Mouse (Mus musculus): ENCODE data around the gene Fam221b. TPM values are rescaled to one million over a fixed set of nuclear protein-coding genes. Genes with fewer than 3 reads are reported as not detected.
A peak's percentile ranks its signal among the peaks of the same experiment; 100 is the strongest.

The Fam221b gene
- polyA plus RNA-seq, 1 experiment from 2014 or later: 2.6 TPM

DNA sequence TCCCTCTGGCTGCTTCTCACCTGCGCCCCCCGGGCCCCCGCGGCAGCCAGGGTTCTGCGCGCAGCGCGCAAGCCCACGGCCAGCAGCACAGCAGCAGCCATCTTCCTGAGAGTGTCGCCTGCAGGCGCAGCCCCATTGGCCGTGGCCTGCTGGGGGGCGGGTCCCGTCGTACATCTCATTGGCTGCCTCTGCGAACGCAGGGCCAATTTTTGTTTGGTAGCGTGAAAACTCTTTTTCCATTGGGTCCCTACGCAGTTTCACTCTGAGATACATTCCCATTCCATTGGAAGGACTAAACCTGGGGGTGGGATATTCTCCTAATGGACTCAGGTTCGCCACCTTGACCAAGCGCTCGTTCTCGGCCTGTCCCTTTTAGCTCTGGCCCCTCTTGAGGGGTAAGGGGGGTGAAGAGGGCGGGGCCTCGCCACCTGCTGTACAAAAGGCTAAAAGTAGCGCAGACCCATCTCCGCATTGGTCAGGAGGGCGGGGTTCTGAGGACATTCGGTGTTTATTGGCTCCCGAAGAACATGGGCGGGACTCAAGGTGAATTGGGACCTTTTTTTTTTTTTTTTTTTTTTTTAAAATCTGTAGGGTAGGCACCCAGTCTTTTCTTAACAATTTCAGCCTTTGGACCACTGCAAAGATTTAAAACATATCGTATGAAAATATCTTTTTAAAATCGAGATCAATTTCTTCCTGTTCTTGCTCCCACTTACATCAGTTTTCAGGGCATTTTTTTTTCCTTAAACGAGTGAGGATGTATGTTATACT, 12.4 kb downstream of the Fam221b start, which contains the start of gene Hint2:
Hint2 (minus strand) TSS at position 128 of the 771 bp plus-strand sequence.
- Histone ChIP-seq H3K27ac (replicated peaks) (peak within 1 kb of the TSS; percentile 90), H3K4me2 (peak within 1 kb of the TSS; percentile 91), H3K4me1 (peaks cover 31% of the 10 kb centered on the region), H3K27me3 (replicated peaks) (peaks cover 28% of the 10 kb centered on the region), H3K4me3 (peak within 1 kb of the TSS; percentile 70), H3K9me3 (no peaks in the 10 kb centered on the region), H3K9ac (peak within 1 kb of the TSS; percentile 89), H3K36me3 (peaks cover 4% of the 10 kb centered on the region; the same call in 1 of the 2 replicates)
- peak; percentile 89 for ATAC-seq (ENCODE audit: extremely low read depth, insufficient number of reproducible peaks, low FRiP score, low TSS enrichment)
- 2% methylated on average over 34 of the region's 34 CpGs for WGBS

DNA sequence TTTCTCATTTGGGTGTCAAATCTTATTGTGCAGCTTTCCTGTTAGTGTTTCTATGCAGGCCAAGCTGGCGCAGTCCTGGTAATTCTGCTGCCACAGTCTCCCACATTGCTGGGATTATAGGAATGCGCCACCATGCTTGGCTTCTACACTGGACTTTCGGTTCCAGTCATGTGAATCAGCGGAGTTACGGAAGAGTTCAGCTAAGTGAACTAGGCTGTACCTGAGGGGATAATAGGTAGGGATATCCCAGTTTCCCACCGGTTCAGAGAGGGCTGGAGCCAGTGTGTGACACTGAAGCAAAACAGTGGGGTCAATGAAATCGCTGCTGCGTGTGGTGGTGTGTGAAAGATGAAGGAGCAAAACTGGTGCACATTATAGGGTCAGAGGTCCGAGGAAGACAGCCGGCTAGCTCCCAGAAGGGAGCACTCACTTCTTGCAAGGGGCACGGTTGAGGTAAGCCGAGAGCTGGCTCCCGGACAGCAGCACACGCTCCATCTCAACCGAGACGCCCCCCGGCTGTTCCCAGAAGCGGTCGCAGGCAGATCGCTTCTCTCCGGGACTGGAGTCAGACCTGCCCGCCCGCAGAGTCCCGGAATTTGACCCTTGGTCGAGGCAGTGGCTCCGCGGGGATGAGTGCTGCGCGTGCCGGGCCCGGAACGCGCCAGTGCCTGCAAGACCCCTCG, 13.1 kb downstream of the Fam221b start:
- WGBS: 6% methylated on average over 34 of the region's 34 CpGs

DNA sequence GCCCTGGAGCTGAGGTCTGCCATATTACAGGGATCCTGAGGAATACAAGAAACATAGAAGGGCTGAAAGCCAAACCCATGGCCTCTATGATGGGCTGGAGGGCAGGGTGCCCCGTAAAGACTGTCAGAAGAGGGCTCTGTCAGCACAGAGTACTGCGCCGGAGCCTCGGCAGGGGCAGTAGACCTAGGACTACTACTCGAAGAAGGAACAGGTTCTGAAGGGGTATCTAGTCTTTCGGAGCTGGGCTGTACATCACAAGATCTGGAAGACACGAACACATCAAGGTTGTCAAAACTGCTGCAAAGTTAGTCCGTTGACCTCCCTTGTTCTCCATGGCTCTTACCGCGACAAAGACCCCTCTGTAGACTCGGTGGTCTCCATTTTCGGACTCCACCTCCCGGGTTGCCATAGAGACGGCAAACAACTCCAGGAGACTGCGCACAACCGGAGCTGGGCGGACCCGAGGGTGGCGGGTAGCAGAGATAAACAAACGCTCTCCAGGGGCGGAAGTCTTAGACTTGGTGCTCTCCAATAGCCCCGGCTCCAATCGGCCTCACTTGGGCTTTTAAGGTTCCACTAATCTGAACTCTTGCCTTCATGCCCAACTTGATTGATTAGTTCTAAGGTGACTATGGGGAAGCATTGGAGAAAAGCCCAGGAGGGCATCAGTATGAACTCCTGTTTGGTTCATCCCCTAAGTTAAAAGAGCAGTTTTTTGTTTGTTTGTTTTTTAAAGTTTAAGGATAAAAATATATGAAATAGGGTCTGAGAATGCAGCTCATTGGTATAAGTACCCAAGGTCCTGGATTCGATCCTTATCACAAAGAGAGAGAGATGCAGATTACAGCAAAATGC, 15.6 kb downstream of the Fam221b start, which contains the start of gene Spag8:
Spag8 (minus strand) TSS at position 434 of the 855 bp plus-strand sequence.
- peaks cover 30% of the 10 kb centered on the region for H3K36me3 ChIP-seq
- 16% methylated on average over 24 of the region's 24 CpGs for WGBS
- peaks cover 23% of the 10 kb centered on the region for H3K4me1 ChIP-seq
- H3K27ac ChIP-seq (replicated peaks): no peak within 1 kb of the TSS
- H3K4me2 ChIP-seq: peak within 1 kb of the TSS; percentile 65
- peaks cover 10% of the 10 kb centered on the region for H3K9me3 ChIP-seq
- H3K9ac ChIP-seq: peak within 1 kb of the TSS; percentile 12; the same call in 1 of the 2 replicates
- no peak for ATAC-seq (ENCODE audit: extremely low read depth, insufficient number of reproducible peaks, low FRiP score, low TSS enrichment)
- H3K4me3 ChIP-seq: peak within 1 kb of the TSS; percentile 42
- H3K27me3 ChIP-seq (replicated peaks): no peaks in the 10 kb centered on the region

More for the DNA sequence above, 13.1 kb downstream of the Fam221b start:
- Histone ChIP-seq H3K4me2 (peak overlapping the region; percentile 91), H3K27me3 (replicated peaks) (peaks cover 21% of the 10 kb centered on the region), H3K4me3 (peak overlapping the region; percentile 70), H3K9ac (peak overlapping the region; percentile 89), H3K9me3 (no peaks in the 10 kb centered on the region), H3K27ac (replicated peaks) (peak overlapping the region; percentile 90), H3K4me1 (peaks cover 24% of the 10 kb centered on the region), H3K36me3 (peaks cover 7% of the 10 kb centered on the region)
- no peak; the same call in 1 of the 2 replicates for ATAC-seq (ENCODE audit: extremely low read depth, insufficient number of reproducible peaks, low FRiP score, low TSS enrichment)

DNA sequence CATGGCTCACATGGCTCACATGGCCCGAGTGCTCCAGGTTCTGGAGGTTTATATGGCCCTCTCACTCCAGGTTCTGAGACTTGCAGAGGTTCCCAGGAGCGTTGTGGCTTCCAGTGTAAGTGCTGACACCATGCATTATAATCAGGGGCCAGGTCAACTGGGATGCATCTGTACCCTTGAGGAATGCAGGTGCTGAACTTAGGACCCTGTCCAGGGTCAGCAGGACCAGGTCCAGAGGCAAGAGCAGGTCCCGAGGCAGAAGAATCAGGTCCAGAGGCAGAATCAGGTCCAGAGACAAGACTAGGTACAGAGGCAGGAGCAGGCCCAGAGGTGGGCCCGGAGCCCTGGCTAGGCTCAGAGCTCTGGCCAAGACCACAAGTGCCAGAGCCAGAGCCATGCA, 16.2 kb downstream of the Fam221b start:
- Histone ChIP-seq H3K4me1 (peaks cover 23% of the 10 kb centered on the region), H3K4me3 (peak overlapping the region; percentile 42; the same call in 1 of the 2 replicates), H3K27ac (replicated peaks) (no peak overlapping the region), H3K4me2 (peak overlapping the region; percentile 65; the same call in 1 of the 2 replicates), H3K27me3 (replicated peaks) (no peaks in the 10 kb centered on the region), H3K9me3 (peaks cover 10% of the 10 kb centered on the region), H3K9ac (no peak overlapping the region), H3K36me3 (peaks cover 34% of the 10 kb centered on the region)
- no peak for ATAC-seq (ENCODE audit: extremely low read depth, insufficient number of reproducible peaks, low FRiP score, low TSS enrichment)
- WGBS: 81% methylated on average over 4 of the region's 4 CpGs

DNA sequence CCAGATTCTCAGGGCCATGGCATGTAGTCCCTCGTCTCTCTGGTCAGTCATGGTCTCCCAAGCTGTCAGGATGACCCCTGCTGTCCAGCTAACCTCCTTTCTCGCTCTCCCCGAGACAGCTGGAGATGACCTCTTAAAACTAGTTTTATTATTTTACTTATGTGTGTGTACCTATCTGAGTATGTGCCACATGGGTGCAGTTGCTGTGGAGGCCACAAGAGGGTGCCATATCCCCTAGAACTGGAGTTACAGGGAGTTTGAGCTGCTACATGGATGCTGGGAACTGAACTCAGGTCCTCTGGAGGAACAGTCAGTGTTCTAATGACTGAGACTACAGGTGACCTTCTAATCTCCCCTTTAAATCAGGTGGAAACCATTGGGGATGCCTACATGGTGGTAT, 19.2 kb downstream of the Fam221b start:
- H3K27ac ChIP-seq (replicated peaks): no peak overlapping the region
- no peak overlapping the region for H3K4me2 ChIP-seq
- ATAC-seq (ENCODE audit: extremely low read depth, insufficient number of reproducible peaks, low FRiP score, low TSS enrichment): no peak
- H3K9ac ChIP-seq: no peak overlapping the region
- H3K27me3 ChIP-seq (replicated peaks): no peaks in the 10 kb centered on the region
- no peak overlapping the region for H3K4me3 ChIP-seq
- H3K4me1 ChIP-seq: peaks cover 12% of the 10 kb centered on the region
- peaks cover 10% of the 10 kb centered on the region for H3K9me3 ChIP-seq
- peaks cover 57% of the 10 kb centered on the region for H3K36me3 ChIP-seq
- WGBS: 91% methylated on average over 3 of the region's 3 CpGs

DNA sequence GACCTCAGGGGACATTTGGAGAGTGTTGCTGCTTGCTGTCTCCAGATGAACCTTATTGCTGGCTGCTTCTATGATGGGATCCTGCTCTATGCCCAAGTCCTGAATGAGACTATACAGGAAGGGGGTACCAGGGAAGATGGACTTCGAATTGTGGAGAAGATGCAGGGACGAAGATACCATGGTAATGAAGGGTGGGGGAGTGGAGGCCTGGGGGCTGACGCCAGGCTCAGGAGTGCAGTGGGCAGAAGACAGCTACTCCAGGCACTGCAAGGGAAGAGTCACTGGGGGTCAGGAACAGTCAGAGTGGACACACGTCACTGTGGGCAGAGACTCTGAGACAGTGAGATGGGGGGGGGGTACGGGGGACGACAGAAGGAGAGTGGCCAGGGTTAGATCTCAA, 28.5 kb downstream of the Fam221b start:
- Histone ChIP-seq H3K27ac (replicated peaks) (no peak overlapping the region), H3K4me2 (no peak overlapping the region), H3K9ac (no peak overlapping the region), H3K4me1 (peaks cover 8% of the 10 kb centered on the region), H3K36me3 (peaks cover 22% of the 10 kb centered on the region), H3K27me3 (replicated peaks) (no peaks in the 10 kb centered on the region), H3K9me3 (no peaks in the 10 kb centered on the region), H3K4me3 (no peak overlapping the region)
- no peak for ATAC-seq (ENCODE audit: extremely low read depth, insufficient number of reproducible peaks, low FRiP score, low TSS enrichment)
- WGBS: 71% methylated on average over 6 of the region's 6 CpGs

DNA sequence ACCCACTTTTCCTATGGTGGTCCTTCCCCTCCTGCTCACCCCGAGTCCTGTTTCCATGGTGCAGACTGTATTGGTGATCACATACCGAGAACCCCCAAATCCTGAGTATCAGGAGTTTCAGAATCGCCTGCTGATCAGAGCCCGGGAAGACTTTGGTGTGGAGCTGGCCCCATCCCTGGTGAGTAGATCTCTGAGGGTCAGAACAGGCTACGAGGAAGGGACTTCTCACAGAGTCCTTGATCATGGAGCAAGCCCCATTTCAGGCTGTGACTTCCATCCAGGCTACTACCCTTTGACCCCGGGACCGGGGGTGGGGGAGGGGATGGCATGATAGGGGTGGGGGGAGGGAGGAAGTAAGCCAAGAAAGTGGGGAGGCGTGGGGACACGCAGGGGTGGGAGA, 28.9 kb downstream of the Fam221b start:
- Histone ChIP-seq H3K4me2 (no peak overlapping the region), H3K9me3 (no peaks in the 10 kb centered on the region), H3K9ac (no peak overlapping the region), H3K27me3 (replicated peaks) (no peaks in the 10 kb centered on the region), H3K27ac (replicated peaks) (no peak overlapping the region), H3K4me3 (no peak overlapping the region), H3K36me3 (peaks cover 18% of the 10 kb centered on the region), H3K4me1 (peaks cover 12% of the 10 kb centered on the region)
- 63% methylated on average over 9 of the region's 9 CpGs for WGBS
- ATAC-seq (ENCODE audit: extremely low read depth, insufficient number of reproducible peaks, low FRiP score, low TSS enrichment): no peak

DNA sequence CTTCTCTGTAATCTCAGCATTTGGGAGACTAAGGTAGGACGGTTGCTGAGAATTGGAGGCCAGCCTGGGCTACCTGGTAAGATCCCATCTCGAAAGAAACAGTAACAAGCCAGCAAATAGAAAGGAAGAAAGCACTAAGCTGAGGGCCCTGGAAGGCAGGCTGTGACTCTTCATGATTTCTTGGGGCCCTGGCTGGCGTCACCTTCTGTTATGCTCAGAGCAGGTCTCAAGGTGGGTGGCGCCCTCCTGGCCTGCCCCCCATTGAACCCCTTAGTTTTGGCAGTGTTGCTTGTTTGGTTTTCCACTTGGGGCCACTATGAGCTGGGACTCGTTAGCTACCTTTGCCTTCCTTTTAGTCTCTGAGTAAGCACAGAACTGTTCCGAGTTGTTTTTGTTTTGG, 32.2 kb downstream of the Fam221b start:
- WGBS: 75% methylated on average over 6 of the region's 6 CpGs
- peaks cover 43% of the 10 kb centered on the region for H3K4me1 ChIP-seq
- H3K27me3 ChIP-seq (replicated peaks): peaks cover 10% of the 10 kb centered on the region; the same call in 1 of the 2 replicates
- no peak overlapping the region for H3K4me2 ChIP-seq
- H3K9ac ChIP-seq: no peak overlapping the region
- H3K27ac ChIP-seq (replicated peaks): no peak overlapping the region
- no peak overlapping the region for H3K4me3 ChIP-seq
- ATAC-seq (ENCODE audit: extremely low read depth, insufficient number of reproducible peaks, low FRiP score, low TSS enrichment): no peak
- H3K36me3 ChIP-seq: no peaks in the 10 kb centered on the region
- no peaks in the 10 kb centered on the region for H3K9me3 ChIP-seq

DNA sequence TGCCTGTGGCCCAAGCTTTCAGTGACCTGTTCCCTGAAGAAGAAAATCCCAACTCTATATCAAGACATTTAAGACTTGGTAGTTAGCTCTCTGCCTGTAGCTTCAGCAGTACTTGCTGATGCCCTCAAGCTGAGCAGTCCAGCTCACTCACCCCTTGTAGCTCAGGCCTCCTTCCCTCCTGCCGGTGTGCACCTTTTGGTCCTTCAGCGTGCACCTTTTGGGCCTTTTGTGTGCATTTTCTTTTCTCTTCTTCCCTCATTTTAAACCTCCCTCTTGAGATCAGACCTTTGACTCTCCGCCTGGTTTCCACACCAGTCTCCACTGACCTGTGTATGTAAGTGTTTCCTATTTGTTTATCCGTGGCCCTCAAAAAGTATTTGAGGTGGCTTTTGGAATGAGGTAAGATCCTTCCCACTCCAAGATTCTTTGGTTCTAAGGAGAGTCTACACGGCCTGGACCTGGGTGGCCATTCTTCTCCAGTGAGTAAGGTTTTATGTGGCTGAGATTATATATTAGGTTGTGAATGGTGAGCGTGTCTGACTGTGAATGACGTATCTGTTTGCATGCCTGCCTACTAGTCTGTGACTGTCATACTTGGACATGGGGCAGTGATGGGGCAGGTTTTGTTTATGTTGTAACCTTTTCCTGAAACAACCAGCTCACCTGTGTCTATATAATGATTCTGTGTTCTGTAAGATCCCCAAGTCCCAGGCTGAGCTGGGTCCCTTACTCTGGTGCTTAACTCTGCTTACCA, 34.1 kb downstream of the Fam221b start:
- Histone ChIP-seq H3K9me3 (no peaks in the 10 kb centered on the region), H3K27me3 (replicated peaks) (peaks cover 10% of the 10 kb centered on the region; the same call in 1 of the 2 replicates), H3K9ac (no peak overlapping the region), H3K4me3 (no peak overlapping the region), H3K4me2 (peak overlapping the region; percentile 16; the same call in 1 of the 2 replicates), H3K4me1 (peaks cover 55% of the 10 kb centered on the region), H3K27ac (replicated peaks) (no peak overlapping the region), H3K36me3 (no peaks in the 10 kb centered on the region)
- no peak for ATAC-seq (ENCODE audit: extremely low read depth, insufficient number of reproducible peaks, low FRiP score, low TSS enrichment)
- 79% methylated on average over 7 of the region's 7 CpGs for WGBS

DNA sequence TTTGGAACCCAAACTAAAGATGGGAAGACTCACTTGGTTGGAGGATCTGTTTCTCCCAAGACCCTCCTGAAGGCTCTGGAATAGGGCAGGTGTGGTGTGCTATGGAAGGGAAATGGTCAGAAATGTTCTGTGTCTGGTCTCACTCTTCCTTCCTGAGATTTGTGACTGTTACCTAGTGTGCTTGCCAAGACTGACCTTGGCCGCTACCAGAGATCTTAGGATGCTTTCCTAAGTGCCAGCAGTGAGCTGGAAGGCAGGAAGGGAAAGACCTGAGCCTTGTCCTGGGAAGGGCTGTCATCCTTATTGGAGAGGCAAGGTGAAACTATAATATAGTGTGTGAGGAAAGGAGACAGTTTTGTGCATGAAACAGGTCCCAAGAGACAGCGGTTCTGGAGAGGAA, 35.2 kb downstream of the Fam221b start:
- H3K4me2 ChIP-seq: no peak overlapping the region
- H3K4me3 ChIP-seq: no peak overlapping the region
- H3K36me3 ChIP-seq: no peaks in the 10 kb centered on the region
- H3K27ac ChIP-seq (replicated peaks): no peak overlapping the region
- peak overlapping the region; percentile 3; the same call in 1 of the 2 replicates for H3K9ac ChIP-seq
- H3K9me3 ChIP-seq: no peaks in the 10 kb centered on the region
- H3K27me3 ChIP-seq (replicated peaks): peaks cover 10% of the 10 kb centered on the region; the same call in 1 of the 2 replicates
- ATAC-seq (ENCODE audit: extremely low read depth, insufficient number of reproducible peaks, low FRiP score, low TSS enrichment): no peak
- peaks cover 56% of the 10 kb centered on the region for H3K4me1 ChIP-seq
- 89% methylated on average over 2 of the region's 2 CpGs for WGBS
